8 mouse cellular contexts compared by ENCODE assay signal in the genomic region with DNA sequence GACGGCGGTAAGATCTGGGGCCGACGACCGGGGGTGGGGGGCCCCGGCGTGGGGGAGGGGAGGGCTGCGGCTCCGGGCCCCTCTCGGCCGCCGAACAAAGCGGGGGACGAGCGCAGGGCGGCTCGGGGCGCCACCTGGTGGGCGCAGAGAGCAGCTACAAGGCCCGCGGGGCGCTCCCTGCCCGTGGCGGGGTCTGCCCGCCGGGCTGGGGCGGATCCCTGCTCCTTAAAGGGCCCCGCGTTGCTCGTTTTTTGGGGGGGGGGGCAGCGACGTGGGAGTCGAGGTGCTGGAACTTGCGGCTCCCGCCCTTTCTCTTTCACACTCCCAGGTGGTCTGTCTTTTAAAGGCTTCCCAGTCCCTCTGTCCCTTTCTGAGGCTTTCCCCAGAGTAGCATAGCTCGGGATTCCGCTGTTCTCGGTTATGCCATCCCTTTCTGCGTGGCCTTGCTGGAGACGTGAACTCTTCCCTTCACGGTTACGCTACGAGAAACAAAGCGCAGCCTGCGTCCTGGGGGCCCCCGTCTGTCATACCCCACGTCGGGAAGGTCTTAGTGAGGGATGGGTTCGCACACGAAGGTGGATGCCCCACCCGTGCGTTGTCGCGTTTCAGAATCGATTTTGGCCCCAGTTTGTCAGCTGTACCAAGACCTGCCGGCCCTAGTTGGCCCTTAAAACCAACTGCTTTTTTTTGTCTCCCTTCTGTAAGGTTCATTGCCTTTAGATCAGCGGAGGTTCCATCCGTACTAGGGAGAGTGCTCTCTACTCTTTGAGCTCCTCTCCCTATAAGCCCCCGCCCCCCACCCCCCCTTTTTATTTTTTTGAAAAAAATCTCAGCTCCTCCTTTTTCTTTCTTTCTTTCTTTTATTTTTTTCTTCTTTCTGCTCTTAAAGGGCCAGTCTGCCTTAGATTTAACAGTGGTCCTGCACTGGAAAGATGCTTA. TPM values are rescaled to one million over a fixed set of nuclear protein-coding genes. Genes with fewer than 3 reads are reported as not detected.
DNase-seq lines count a peak whose midpoint lies in the region; ATAC-seq and TF ChIP-seq lines count a peak whose summit lies in the region.

No protein-coding gene starts in this region.

- H3K9ac ChIP-seq in embryonic facial prominence, embryonic 15.5 days: peak overlapping the region; percentile 98
- H3K9ac ChIP-seq in kidney, embryonic 16.5 days (replicated peaks; ENCODE audit: low read length): peak overlapping the region; percentile 97
- peak overlapping the region; percentile 64 for H3K9ac ChIP-seq in liver, embryonic 15.5 days
- peak overlapping the region; percentile 99 for H3K9ac ChIP-seq in stomach, embryonic 14.5 days (replicated peaks; ENCODE audit: low read depth, low read length)

- H3K4me2 ChIP-seq in embryonic facial prominence, embryonic 15.5 days (replicated peaks): peak overlapping the region; percentile 85
- peak overlapping the region; percentile 65 for H3K4me2 ChIP-seq in kidney, embryonic 16.5 days (replicated peaks; ENCODE audit: low read depth, low read length)
- H3K4me2 ChIP-seq in liver, embryonic 15.5 days: peak overlapping the region; percentile 88
- peak overlapping the region; percentile 64 for H3K4me2 ChIP-seq in stomach, embryonic 14.5 days (replicated peaks; ENCODE audit: low read depth, low read length)

- H3K4me1 ChIP-seq in bone marrow macrophage, adult 2 months (ENCODE audit: control insufficient read depth, insufficient read depth, low read length): no peaks in the 10 kb centered on the region
- H3K4me1 ChIP-seq in embryonic facial prominence, embryonic 15.5 days: peaks cover 59% of the 10 kb centered on the region
- H3K4me1 ChIP-seq in heart, embryonic 10.5 days: peaks cover 60% of the 10 kb centered on the region
- peaks cover 57% of the 10 kb centered on the region for H3K4me1 ChIP-seq in kidney, embryonic 16.5 days (ENCODE audit: insufficient read depth, low read length)
- H3K4me1 ChIP-seq in liver, embryonic 15.5 days (replicated peaks): peaks cover 64% of the 10 kb centered on the region
- H3K4me1 ChIP-seq in stomach, embryonic 14.5 days (ENCODE audit: control insufficient read depth, insufficient read depth, low read length): peaks cover 56% of the 10 kb centered on the region

- WGBS in embryonic facial prominence, embryonic 15.5 days: under 1% methylated on average over 57 of the region's 59 CpGs
- WGBS in heart, embryonic 10.5 days: under 1% methylated on average over 56 of the region's 59 CpGs
- WGBS in kidney, embryonic 16.5 days: under 1% methylated on average over 51 of the region's 59 CpGs
- WGBS in liver, embryonic 15.5 days (ENCODE audit: insufficient replicate concordance): 1% methylated on average over 59 of the region's 59 CpGs
- WGBS in stomach, embryonic 14.5 days: under 1% methylated on average over 43 of the region's 59 CpGs

- TF ChIP-seq POLR2A in bone marrow macrophage, adult 2 months (IDR thresholded peaks at IDR 0.05; ENCODE audit: borderline replicate concordance, low read depth, low read length): no peak

- peak overlapping the region; percentile 66 for H3K4me3 ChIP-seq in bone marrow macrophage, adult 2 months (ENCODE audit: insufficient read depth, low read length)
- peak overlapping the region; percentile 86 for H3K4me3 ChIP-seq in embryonic facial prominence, embryonic 15.5 days (replicated peaks)
- peak overlapping the region; percentile 91 for H3K4me3 ChIP-seq in heart, embryonic 10.5 days
- peak overlapping the region; percentile 82 for H3K4me3 ChIP-seq in kidney, embryonic 16.5 days (ENCODE audit: low read length)
- H3K4me3 ChIP-seq in liver, embryonic 15.5 days (replicated peaks): peak overlapping the region; percentile 78
- peak overlapping the region; percentile 65 for H3K4me3 ChIP-seq in stomach, embryonic 14.5 days (ENCODE audit: low read depth, low read length)

- TF ChIP-seq CTCF in bone marrow macrophage, adult 2 months (IDR thresholded peaks at IDR 0.05; ENCODE audit: low read depth, low read length): peak; percentile 52

- DNase-seq in CD4-positive helper T cell, adult 2 months (ENCODE audit: low read depth, low spot score): peak; percentile 69
- DNase-seq in heart, embryonic 10.5 days (ENCODE audit: low spot score): no peak
- DNase-seq in neural tube, embryonic 10.5 days (ENCODE audit: extremely low spot score, low spot score): peak; percentile 87

- H3K27ac ChIP-seq in bone marrow macrophage, adult 2 months (ENCODE audit: insufficient read depth, low read depth, low read length): no peak overlapping the region
- H3K27ac ChIP-seq in embryonic facial prominence, embryonic 15.5 days (replicated peaks): peak overlapping the region; percentile 94
- H3K27ac ChIP-seq in heart, embryonic 10.5 days: peak overlapping the region; percentile 99
- H3K27ac ChIP-seq in kidney, embryonic 16.5 days (ENCODE audit: low read length): peak overlapping the region; percentile 92
- peak overlapping the region; percentile 39; the same call in 1 of the 2 replicates for H3K27ac ChIP-seq in liver, embryonic 15.5 days (replicated peaks)
- H3K27ac ChIP-seq in stomach, embryonic 14.5 days (ENCODE audit: low read length): peak overlapping the region; percentile 94

- peak; percentile 62 for ATAC-seq in embryonic facial prominence, embryonic 15.5 days (ENCODE audit: insufficient number of reproducible peaks, low FRiP score, low TSS enrichment, low read depth)
- peak; percentile 69 for ATAC-seq in kidney, embryonic 16.5 days (ENCODE audit: low FRiP score, low TSS enrichment)
- ATAC-seq in liver, embryonic 15.5 days (ENCODE audit: insufficient read depth): peak; percentile 74
- peak; percentile 68; the same call in 1 of the 2 replicates for ATAC-seq in stomach, embryonic 14.5 days (ENCODE audit: insufficient number of reproducible peaks, insufficient read depth, low FRiP score, low read depth)

- H3K9me3 ChIP-seq in embryonic facial prominence, embryonic 15.5 days (replicated peaks): no peaks in the 10 kb centered on the region
- H3K9me3 ChIP-seq in heart, embryonic 10.5 days: no peaks in the 10 kb centered on the region
- no peaks in the 10 kb centered on the region for H3K9me3 ChIP-seq in kidney, embryonic 16.5 days (ENCODE audit: low read length)
- H3K9me3 ChIP-seq in liver, embryonic 15.5 days (replicated peaks): no peaks in the 10 kb centered on the region
- H3K9me3 ChIP-seq in stomach, embryonic 14.5 days (ENCODE audit: control insufficient read depth, low read depth, low read length): no peaks in the 10 kb centered on the region

- peaks cover 11% of the 10 kb centered on the region; the same call in 1 of the 2 replicates for H3K36me3 ChIP-seq in embryonic facial prominence, embryonic 15.5 days
- H3K36me3 ChIP-seq in heart, embryonic 10.5 days: peaks cover 34% of the 10 kb centered on the region
- peaks cover 14% of the 10 kb centered on the region for H3K36me3 ChIP-seq in kidney, embryonic 16.5 days (ENCODE audit: insufficient read depth, low read length)
- H3K36me3 ChIP-seq in liver, embryonic 15.5 days (replicated peaks): peaks cover 22% of the 10 kb centered on the region
- H3K36me3 ChIP-seq in stomach, embryonic 14.5 days (ENCODE audit: control insufficient read depth, insufficient read depth, low read length): peaks cover 28% of the 10 kb centered on the region

- no peaks in the 10 kb centered on the region for H3K27me3 ChIP-seq in embryonic facial prominence, embryonic 15.5 days
- peaks cover 7% of the 10 kb centered on the region; the same call in 1 of the 2 replicates for H3K27me3 ChIP-seq in heart, embryonic 10.5 days (ENCODE audit: insufficient read depth, poor library complexity, severe bottlenecking)
- H3K27me3 ChIP-seq in kidney, embryonic 16.5 days (ENCODE audit: insufficient read depth, low read length): no peaks in the 10 kb centered on the region
- peaks cover 43% of the 10 kb centered on the region for H3K27me3 ChIP-seq in liver, embryonic 15.5 days
- H3K27me3 ChIP-seq in stomach, embryonic 14.5 days (ENCODE audit: control insufficient read depth, insufficient read depth, low read length): no peaks in the 10 kb centered on the region

RNA-seq across cellular contexts. Expression of gene 2700081O15Rik, which starts 0.8 kb away (rescaled TPM):
- 1.6 and 1.7 TPM in 2 replicates for polyA plus RNA-seq in bone marrow macrophage, adult 2 months (2012; ENCODE audit: insufficient read depth, insufficient read length, missing spikeins)
- 8.3 and 9.5 TPM in 2 replicates for polyA plus RNA-seq in embryonic facial prominence, embryonic 15.5 days (2015; fragmentation: Nextera tagmentation; extraction: Ambion mirVana)
- 3.1 and 5.1 TPM in 2 replicates for polyA plus RNA-seq in heart, embryonic 10.5 days (2016; fragmentation: Nextera tagmentation; extraction: Ambion mirVana)
- polyA plus RNA-seq in kidney, embryonic 16.5 days (2015; fragmentation: Nextera tagmentation; extraction: Ambion mirVana): 4.8 and 5.4 TPM in 2 replicates
- polyA plus RNA-seq in liver, embryonic 15.5 days (2015; fragmentation: Nextera tagmentation; extraction: Ambion mirVana): 0.68 and 0.88 TPM in 2 replicates
- polyA plus RNA-seq in stomach, embryonic 14.5 days (2014; fragmentation: Nextera tagmentation; extraction: Ambion mirVana): 13.8 TPM in 2 replicates

RNA-seq across cellular contexts. Expression of gene Spindoc, which starts 35.4 kb away (rescaled TPM):
- 19.0 and 19.7 TPM in 2 replicates for polyA plus RNA-seq in bone marrow macrophage, adult 2 months (2012; ENCODE audit: insufficient read depth, insufficient read length, missing spikeins)
- 30.1 and 36.2 TPM in 2 replicates for polyA plus RNA-seq in embryonic facial prominence, embryonic 15.5 days (2015; fragmentation: Nextera tagmentation; extraction: Ambion mirVana)
- 26.8 and 35.5 TPM in 2 replicates for polyA plus RNA-seq in heart, embryonic 10.5 days (2016; fragmentation: Nextera tagmentation; extraction: Ambion mirVana)
- polyA plus RNA-seq in kidney, embryonic 16.5 days (2015; fragmentation: Nextera tagmentation; extraction: Ambion mirVana): 33.2 and 35.7 TPM in 2 replicates
- 3.2 and 3.7 TPM in 2 replicates for polyA plus RNA-seq in liver, embryonic 15.5 days (2015; fragmentation: Nextera tagmentation; extraction: Ambion mirVana)
- polyA plus RNA-seq in stomach, embryonic 14.5 days (2014; fragmentation: Nextera tagmentation; extraction: Ambion mirVana): 25.2 and 29.9 TPM in 2 replicates
